Mouse (Mus musculus) megakaryocyte, adult 5-6 weeks (primary cell): ENCODE results near the gene Dgat2. TPM values are rescaled to one million over a fixed set of nuclear protein-coding genes. Genes with fewer than 3 reads are reported as not detected.

Source experiments
- ATAC-seq: 2 replicates; pipeline ENCODE4 v1.8.0; 2016; ENCODE audit warnings: mild to moderate bottlenecking, inconsistent platforms; ENCODE audit not compliant: poor library complexity, severe bottlenecking
- total RNA-seq, 2 experiments: library from RNA; stranded (forward) in 1 of 2; stranded (reverse) in 1 of 2; fragments of 153-499, 151-499 nt in 1 of 2; fragments of 221-1000, 200-1000 nt in 1 of 2; gene quantifications; 2 replicates each; pipeline versions ENCODE4 v1.2.3 to v1.2.4; 2015 to 2017

The Dgat2 gene
- total RNA-seq, 2 experiments from 2014 or later = 9.1 to 10.8 TPM

DNA sequence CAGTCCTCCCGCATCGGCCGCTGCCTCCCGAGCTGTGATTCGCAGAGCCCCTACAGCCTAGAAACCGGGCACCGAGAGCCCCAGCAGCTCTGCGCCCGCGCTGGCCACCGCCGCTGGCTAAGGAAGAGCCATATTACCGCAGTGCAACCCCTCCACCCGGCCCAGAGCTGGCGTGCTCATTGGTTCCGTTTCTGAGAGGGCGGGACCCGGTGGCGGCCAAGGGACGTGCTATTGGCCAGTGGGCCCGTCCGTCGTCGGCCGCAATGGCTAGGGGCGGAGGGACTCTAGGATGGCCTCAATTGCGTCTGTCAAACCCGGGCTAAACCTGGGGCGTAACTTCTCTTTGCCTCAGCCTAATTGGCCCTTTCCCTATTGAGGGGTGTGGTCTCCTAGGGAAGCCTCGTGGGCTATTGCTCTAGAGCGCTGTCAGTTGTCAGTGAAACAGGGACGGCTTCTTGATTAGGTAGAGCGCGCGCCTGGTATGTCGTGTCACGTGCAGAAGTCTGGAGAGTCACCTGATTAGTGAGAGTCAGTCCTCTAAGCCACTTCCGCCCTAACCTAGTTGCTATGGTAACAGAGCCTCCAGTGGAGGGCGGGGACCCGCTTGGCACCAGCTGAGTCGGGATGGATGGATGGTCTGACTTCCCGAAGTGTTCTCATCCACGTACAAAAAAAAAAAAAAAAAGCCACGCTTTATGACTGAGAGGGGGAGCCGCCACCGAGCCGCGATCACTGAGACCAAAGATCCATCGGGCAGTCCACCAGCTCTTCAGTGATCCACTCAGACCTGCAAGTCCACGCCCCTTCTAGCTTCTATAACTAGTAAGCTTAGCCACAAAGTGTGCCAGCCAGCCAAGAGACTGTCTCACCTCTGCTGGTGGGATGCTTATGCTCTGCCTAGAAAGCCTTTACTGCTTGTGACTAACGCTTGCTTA is 41.3 kb downstream of the Dgat2 start, which contains the start of gene Uvrag:
Gene Uvrag (minus strand): TSS at position 158 of the 935 bp plus-strand sequence.
- ATAC-seq = peak; percentile 88

DNA sequence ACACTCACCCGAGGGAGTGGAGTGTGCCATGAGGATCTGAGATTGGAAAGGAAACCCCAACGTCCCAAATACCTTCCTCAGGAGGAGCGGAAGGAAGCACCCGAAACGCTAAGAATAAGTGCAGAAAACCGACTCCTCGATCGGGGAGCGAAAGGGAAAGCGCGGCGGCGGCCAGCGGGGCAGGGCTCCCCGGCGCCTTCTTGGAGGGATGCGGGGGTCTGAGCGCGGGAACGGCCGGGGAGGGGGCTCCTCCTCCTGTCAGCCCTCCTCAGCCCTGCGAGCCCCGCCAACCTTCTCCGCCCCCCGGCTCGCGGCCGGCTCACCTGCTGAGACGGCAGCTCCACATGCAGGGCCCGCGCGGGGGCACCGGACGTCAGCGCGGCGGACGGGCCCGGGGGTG is 42.0 kb downstream of the Dgat2 start:
- ATAC-seq = no peak

DNA sequence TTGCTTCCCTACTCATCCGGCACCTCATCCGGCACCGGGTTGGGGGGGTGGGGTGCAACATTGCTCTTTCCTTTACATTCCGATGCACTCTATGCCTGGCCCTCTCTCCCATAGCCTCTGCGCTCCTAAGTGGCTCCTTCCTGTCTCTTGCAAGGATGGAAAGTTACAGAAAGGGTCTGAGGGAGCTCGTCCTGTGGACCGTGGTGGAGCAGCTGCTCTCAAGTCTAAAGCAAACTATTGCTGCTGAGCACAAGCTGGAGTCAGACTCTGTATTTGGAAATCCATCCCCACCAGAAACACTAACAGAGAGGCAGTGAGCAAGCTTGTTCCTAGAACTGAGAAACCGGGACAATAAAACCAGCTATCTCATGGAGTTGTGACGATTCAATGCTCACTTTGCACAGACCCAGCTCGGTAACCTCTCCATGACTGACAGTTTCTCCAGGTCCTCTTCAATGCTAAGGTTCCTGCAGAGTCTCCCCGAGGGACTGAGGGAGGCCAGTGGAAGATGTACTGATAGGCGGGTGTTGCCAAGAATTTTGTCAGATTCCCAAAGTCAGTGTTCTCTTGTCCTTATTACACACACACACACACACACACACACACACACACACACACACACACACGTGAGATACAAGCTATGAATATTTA is 42.6 kb downstream of the Dgat2 start:
- no peak for ATAC-seq

DNA sequence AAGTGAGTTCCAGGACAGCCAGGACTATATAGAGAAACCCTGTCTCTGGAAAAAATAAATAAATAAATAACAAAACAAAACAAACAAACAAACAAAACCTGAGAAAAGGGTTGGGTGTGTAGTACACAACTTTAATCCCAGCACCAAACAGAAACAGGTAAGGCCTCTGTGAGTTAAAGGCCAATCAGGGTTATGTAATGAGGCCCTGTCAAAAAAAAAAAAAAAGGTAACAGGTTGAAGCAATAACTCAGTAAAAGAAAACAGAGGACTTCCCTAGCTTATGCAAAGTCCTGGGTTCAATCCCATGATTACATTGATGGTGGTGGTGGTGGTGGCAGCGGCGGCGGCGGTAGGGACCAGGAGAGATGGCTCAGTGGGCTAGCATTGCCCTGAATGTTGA is 45.0 kb downstream of the Dgat2 start:
- ATAC-seq = no peak

DNA sequence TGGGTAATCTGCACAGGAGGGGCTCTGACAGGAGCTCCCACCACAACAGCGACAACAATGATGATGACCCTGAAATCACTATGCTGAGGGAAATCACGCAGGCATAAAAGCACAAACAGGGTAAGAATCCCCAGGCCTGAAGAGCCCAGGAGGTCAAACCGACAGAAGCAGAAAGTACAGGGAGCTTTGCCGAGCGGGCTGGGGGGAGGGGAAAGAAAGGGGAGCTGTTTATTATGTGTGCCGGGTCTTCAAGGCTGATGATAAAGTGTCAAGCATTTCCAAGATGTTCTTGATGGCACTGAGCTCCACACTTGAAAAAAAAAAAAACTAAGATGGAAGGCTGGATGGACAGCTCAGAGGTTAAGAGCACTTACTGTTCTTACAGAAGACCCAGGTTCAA is 45.7 kb downstream of the Dgat2 start:
- no peak for ATAC-seq

DNA sequence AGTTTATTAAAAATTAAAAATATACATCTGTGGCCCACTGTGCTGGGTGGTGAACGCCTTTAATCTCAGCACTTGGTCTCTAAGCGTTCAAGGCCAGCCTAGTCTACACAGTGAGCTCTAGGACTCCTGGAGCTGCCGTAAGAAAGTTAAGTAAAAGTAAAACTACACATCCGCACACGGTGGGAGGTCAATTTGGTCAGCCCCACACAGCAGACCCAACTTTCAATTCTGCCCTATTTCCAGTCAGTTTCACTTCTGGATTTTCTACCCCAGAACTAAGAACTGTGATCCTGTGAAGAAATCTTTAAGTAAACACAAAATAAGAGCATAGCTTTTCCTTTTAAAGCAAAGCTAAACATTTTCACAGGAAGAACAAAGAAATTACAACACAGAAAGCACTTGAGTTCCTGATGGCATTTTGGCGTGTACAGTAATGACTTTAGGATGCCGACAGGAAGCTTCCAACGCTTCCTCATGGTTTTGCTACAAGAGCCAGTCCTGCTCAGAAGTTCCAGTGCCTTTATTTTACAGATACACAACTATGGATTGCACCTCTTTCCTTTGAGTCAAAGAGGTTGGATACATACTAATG is 48.6 kb downstream of the Dgat2 start:
- peak; percentile 77 for ATAC-seq

DNA sequence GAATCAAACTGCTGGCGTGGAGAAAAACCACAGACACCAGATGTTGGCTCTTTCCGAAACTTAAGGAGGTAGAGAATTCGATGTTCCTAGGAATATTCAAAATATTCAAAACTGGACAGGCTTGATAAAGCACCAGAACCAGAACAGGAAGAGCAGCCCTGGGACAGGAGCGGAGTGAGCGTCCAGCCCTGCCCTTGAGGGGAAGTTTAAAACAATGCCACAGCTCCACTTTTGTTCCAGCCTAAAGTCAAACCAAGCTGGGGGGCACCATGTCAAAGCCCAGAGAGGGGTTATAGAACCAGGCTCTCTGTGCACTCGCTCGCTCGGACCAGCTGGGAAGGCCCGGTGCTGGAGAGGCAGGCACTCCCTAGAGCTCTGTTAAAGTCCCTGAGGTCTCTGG is 49.9 kb downstream of the Dgat2 start:
- ATAC-seq = no peak

DNA sequence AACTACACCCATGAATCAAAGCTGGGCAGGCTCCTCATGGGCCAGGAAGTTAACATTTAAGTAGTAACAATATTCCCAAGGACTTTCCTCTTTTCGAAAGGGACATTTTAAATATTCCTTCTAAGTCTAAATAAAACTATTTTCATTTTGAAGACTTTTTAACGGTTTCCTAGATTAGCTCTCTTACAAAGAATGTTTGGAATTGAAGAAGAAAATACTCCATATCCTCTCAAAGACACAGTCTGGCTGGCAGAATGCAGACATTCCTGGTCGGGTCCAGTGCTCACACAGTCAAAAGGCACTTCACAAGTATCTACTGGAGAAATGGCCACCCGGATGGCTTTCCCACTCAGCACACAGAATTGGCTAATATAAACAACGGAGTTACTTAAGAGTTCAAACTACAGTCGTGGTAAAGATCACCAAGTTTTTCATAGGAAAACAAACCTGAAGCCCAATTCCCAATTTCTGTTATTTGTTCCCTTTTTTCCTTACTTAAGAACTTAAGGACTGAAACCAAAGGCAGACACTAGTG is 50.6 kb downstream of the Dgat2 start:
- ATAC-seq = no peak

DNA sequence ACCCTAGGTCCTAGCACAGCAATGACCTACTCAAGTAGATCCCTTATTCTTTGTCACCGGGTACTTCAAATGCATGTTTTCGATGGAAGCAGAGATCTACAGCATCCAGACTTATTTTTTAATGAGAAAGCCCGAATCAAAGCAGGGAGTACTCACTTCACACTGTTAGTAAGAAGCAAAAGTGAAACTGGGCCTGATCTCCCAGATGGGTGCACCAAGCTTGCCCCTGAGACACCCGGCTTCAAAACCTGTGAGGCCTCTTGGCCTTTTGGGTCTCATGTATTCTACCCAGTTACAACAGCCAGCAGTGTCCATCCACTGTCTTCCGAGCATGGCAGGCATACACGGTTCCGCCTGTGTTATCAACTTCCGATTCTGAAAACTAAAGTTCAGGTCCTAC is 53.6 kb downstream of the Dgat2 start:
- ATAC-seq = no peak

DNA sequence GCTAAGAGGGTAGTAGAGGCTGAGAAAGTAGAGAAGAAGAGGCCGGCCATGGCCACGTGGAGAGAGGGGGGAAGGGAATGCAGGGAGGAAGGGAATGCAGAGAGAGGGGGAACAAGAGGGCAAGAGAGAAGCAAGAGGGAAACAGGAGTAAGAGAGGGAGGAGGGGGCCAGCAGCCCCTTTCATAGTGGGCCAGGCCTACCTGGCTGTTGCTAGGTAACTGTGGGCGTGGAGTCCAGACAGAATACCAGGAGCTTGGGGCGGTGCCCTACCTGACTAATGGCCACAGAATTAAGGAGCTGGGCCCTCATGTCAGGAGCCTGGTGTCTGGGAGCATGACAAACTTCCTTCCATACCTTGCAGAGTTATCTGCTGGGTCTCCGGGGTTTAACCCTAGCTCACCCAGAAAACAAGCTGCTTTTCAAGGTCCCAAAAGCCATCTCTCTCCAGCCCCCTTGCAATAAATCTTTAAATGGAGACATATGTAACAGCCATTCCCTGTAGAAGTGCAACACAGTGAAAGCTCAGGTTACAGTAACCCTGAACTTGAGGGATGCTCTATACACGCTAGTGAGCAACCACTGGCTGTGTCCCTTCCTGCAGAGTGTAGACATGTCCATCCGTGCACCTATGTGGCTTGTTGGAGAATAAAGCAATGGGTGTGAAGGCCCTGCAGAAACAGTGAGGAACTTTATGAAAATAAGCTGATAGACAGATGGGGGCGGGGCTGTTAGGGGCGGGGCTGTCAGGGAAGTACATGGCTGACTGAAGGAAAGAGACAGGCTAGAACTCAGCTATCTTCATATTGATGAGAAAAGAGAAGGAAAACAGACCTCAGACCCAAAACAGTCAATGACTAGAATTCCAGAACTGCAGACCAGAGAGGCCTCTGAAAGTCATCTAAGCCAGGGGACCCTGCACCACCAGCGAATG is 54.2 kb downstream of the Dgat2 start:
- no peak for ATAC-seq

DNA sequence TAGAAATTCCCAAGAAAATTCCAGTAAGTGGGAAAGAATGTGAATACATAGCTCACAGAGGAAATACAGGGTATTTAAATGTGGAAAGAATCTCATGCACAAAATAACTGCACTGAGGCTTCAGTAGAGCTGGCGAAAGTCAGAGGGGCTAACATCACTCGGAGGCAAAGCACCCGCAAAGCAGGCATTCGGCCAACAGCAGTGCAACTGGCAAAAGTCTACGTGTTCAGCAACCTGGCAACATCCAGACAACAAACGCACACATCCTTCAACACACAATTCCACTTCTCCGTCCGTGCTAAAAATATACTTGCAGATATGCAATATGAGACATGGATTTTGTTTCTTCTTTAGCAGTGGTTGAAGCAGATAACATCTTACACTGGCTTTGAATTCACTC is 56.5 kb downstream of the Dgat2 start:
- ATAC-seq = no peak

DNA sequence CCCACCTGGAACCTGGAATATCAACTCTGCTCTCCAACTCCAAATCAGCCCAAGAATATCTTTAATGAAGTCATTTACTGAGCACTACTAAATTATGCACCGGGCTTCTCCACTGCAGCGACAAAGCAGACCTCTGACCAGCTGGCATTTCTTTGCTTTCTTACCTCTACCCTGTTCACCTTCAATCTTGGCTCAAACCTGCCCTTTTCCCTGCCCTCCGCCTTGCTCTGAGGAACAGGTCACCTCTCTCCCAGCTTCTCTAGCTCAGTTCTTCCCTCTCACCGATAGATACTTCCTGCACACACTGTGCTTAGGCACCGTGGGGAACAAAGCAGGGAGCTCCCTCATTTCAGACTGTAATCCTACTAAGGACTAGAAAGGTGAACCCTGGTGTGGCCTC is 59.9 kb downstream of the Dgat2 start:
- no peak for ATAC-seq

DNA sequence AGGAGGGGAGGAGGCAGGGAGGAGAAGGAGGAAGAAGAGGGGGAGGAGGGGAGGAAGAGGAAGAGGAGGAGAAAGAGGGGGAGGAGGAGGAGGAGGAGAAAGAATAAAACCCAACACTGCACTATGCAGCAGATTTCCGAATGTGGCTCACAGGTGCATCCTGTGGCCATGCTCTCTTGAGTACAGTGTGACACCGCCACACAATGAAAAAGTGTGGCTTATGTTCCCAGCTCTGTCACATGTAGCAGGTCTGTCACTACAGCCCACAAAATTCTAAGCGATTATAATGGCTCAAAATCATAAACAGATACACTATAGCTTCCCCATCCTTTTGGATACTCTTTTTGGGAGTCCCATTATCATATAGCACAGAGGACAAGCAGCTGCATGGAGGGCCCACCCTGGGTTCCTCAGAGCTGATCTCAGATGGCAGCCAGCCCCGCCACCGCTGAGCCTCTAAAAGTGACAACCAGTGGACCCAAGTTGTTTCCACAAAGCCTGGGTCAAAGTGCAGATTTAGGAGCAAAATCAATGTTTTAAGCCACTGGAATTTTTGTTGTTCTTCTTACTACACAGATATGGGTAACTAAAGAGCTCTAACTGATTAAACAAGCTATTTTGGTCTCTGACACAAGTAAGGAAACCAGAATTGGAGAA is 61.5 kb downstream of the Dgat2 start:
- ATAC-seq = no peak

DNA sequence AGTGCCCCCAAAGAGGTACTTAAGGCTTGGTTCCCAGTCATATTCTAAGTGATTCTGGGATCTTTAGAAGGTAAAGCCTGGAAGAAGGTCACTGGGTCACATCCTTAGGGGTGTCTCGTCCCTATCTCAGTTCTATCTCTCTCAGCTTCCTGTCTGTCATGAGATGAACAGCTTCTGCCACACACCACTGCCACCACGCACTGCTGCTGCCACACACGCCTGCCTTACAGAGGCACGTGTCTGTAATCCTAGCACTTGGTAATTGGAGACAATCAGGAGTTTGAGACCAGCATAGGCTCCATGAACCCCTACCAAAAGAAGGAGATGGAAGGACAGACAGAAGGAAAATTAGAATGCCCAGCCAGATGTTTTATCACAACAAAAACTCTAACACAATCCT is 62.4 kb downstream of the Dgat2 start:
- ATAC-seq = no peak

DNA sequence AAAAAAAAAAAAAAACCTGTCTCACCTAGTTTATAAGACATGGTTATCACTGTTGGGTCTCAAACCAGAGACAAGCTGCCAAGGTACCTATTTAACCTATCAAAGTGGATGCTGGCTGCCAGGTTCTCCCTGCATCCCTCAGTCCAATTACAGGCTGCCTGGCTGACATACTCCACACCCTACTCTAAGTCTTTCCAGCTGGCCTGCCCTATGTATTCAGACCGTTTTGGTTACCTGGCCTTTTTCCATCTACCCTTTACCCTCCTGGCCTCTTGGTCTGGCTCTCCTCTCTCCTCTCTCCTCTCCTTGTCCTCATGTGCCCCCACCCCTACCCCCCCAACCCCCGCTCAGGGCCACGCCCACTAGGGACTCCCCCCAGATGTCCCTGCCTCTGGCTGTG is 65.7 kb downstream of the Dgat2 start:
- no peak for ATAC-seq

DNA sequence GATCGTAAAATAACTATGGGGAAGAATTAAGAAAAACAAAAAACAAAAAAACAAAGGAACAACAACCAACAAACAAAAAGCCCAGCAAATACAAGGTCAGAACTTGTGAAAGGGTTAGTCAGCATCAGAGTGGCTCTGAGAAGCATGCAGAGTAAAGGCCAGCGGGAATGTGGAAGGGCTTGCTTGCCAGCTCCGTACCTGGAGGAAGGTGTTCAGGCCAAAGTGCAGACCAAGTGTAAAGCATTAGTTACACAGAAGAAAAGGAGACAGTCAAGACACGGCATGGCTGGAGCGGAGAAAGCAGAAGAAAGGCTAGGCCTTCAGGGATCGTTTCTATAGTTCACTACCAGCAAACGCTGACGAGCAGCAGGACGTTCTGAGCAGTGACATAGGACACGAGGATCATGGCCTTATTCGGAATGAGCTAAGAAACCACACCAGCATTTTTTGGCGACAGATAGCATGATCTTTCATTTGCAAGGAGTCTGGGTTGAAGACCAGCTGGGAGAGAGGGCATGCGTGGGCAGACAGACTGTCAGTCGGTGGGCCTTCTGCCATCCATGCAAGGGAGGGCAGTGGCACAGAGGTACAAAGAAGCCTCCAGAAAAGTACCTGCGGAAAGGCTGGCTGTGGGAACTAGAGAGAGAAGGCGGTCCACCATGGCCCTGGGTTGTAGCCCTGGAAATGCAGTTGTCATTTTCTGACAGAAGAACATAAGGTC is 68.4 kb downstream of the Dgat2 start:
- ATAC-seq = no peak

DNA sequence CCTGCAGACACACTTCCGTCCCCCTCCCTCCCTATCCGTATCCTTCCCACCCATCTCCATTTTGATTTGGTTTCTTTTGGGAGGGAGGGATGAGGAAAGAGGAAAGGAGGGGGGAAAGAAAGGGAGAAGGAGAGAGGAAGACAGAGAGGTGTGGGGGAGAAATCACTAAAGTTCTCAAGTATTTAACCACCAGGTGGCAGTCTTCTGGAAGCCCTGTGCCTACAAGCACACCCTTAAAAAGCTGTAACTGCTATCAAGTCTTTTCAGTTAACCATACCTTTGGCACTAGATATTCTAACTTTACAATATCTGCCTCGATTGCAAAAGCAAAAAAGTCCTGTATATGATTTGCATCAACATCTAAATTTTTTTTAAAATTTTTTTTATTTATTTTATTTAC is 75.0 kb downstream of the Dgat2 start:
- ATAC-seq = peak; percentile 66

DNA sequence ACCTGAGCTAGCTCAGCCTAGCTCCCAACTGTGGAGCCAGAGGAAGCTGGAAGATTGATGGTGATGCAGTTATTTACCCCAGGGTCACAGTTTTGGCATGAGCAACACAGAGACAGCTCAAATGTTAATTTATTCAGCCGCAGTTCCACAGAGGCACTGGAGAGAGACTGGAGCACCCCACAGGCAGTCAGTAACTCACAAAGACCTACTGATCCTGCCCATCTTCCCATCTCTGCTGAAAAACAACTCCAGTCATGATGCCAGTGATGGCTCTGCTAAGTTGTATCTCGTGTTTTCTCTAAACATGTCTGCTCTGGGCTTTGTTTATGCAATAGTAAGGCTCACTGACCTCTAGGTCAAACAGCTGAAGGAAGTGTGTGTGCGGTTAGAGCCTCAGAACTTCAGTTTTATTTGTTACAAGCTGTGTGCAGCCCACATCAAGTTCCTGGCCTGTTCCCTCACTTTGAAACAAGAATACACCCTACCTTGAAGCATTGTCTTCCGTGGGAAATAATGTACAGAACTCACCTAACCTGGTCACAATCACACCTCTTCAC is 75.7 kb downstream of the Dgat2 start:
- ATAC-seq = no peak
